Mouse (Mus musculus): ENCODE data around the gene Kdm3a. TPM values are rescaled to one million over a fixed set of nuclear protein-coding genes. Genes with fewer than 3 reads are reported as not detected.

Gene Kdm3a
- 207 TPM for polyA plus RNA-seq (2014; fragmentation: Illumina TruSeq; extraction: RNeasy Lipid Tissue Mini Kit (QIAGEN cat#74804); ENCODE audit: low read depth, low replicate concordance)

DNA sequence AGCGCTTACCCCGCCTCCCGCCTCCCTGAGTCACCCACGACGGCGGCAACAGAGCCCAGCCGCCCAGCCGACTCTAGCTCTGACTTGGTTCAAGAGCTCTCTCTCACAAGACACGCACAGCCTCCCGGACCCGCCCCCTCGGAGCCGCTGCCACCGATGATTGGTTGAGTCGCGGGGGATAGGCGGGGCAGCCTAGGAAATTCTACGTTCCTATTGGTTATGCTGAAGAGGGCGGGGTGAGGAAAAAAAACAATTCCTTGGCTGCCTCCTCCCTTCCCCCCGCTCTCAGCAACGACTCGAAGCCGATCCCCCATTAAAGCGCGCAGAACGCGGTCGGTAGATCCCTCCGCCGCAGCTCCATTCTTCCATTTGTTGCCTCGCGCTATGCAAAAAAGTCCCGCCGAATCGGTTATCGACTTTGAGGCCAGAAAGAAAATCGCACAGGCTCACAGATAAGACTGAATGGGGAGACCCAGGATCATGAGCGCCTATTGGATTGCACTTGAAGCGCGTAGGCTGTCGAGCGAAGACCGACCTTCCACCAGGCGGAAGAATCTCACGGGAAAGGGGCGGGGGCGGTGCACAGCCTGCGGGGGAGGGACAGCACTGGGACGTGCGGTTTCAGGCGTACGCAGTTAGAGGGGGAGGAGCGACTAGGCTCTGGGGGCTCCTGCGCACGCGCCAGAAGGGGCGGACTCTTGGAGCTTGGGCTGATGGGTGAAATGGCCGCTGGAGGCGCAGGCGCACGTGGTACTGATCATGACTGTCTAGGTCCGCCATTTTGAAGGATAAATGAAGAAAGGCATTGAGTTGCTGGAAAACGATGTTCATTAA lies at the start of gene Kdm3a:
Gene Kdm3a (minus strand): TSS at position 162 of the 834 bp plus-strand sequence.

DNA sequence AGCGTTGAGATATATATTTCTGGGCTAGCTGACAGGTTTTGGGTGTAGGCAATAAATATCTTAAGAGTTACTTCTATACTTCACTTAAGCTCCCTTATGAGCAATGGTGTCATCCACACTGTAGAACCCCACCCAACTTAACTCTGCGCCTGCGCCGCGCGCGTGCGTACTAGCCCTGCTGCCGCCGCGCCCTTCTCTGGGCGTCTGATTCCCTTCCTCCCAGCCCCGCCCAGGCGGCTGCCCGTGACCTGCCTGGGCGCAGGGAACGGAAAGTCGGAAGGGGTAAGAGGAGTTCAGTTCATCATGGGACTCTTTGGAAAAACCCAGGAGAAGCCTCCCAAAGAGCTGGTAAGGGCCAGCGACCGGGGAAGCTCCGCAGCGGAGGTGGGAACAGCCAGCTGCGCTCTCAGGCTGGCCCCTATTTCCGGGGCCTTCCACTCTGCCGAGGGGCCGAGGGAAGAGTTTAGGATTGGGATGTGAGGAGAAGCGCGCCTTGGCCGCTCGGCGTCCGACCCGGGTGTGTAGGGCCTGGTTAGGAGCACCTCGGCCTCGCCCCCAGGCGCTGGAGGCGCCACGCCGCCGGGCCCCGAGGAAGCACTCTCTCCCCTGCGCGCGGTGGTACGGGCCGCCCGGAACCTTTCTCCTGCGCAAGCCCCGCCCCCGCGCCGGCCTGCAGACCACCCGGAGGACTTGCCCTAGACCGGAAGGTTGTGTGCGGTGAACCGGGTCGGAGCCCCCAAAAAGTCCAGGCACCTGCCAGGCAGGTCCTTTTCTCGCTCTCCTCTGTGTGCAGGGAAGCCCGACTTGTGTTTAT lies 88.9 kb downstream of the Kdm3a start, which contains the start of gene Chmp3:
Gene Chmp3 (plus strand): TSS at position 112 of the 814 bp plus-strand sequence.

Other genes starting within 250 kb of the Kdm3a start
- 60.7 TPM for gene Rmnd5a, start 192.4 kb downstream of the Kdm3a start, polyA plus RNA-seq (2014; fragmentation: Illumina TruSeq; extraction: RNeasy Lipid Tissue Mini Kit (QIAGEN cat#74804); ENCODE audit: low read depth, low replicate concordance)
- 24.8 TPM for gene Rnf103, start 139.1 kb downstream of the Kdm3a start, polyA plus RNA-seq (2014; fragmentation: Illumina TruSeq; extraction: RNeasy Lipid Tissue Mini Kit (QIAGEN cat#74804); ENCODE audit: low read depth, low replicate concordance)
- gene Chmp3, start 89.2 kb downstream of the Kdm3a start, polyA plus RNA-seq (2014; fragmentation: Illumina TruSeq; extraction: RNeasy Lipid Tissue Mini Kit (QIAGEN cat#74804); ENCODE audit: low read depth, low replicate concordance), result 82.3 TPM
- gene Reep1, start 74.6 kb upstream of the Kdm3a start, polyA plus RNA-seq (2014; fragmentation: Illumina TruSeq; extraction: RNeasy Lipid Tissue Mini Kit (QIAGEN cat#74804); ENCODE audit: low read depth, low replicate concordance), result 57.6 TPM
- gene Mrpl35, start 194.0 kb upstream of the Kdm3a start, polyA plus RNA-seq (2014; fragmentation: Illumina TruSeq; extraction: RNeasy Lipid Tissue Mini Kit (QIAGEN cat#74804); ENCODE audit: low read depth, low replicate concordance), result 80.4 TPM
- gene Immt, start 198.3 kb upstream of the Kdm3a start, polyA plus RNA-seq (2014; fragmentation: Illumina TruSeq; extraction: RNeasy Lipid Tissue Mini Kit (QIAGEN cat#74804); ENCODE audit: low read depth, low replicate concordance), result 254 TPM